Mouse (Mus musculus) CD8-positive naive resting alpha-beta T cell, adult 57 days (primary cell): Measurements from ENCODE around the gene Esp38. TPM values are rescaled to one million over a fixed set of nuclear protein-coding genes. Genes with fewer than 3 reads are reported as not detected.

Experiments used
- total RNA-seq: library from RNA; stranded (reverse); gene quantifications from one replicate; pipeline ENCODE4 v1.2.4, GENCODE M21; 2023

Esp38 gene
- not detected for total RNA-seq

DNA sequence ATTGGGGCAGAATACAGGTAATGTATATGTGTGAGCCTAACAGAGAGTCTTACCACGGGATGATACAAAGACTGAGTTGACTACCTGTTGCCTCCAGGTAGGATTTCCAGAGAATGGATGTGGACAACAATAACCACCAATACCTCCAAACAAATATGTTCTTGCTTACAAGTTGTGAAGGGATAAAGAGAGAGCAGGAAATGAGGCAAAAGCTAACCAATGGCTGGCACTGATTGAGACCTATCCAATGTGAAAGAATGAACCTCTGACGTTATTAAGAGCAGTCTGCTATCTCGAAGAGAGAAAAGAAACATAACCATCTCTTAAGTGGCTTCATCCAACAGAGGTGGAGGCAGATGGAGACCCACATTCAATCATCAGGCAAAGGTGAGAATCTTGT, at the start of gene Esp38:
Gene Esp38 (plus strand): TSS at position 301 of the 400 bp plus-strand sequence.

Other genes starting within 250 kb of the Esp38 start
- not detected for gene AC192777.2, start 144.9 kb downstream of the Esp38 start, total RNA-seq